In genomic region chr2:164142021-164142420, GRCm38 (mm10) we compare ENCODE assay signal across 9 mouse cellular contexts. TPM values are rescaled to one million over a fixed set of nuclear protein-coding genes. Genes with fewer than 3 reads are reported as not detected.
DNase-seq lines count a peak whose midpoint lies in the region; ATAC-seq lines count a peak whose summit lies in the region.
"Had no signal": no experiment of that assay in that cellular context is flagged by ENCODE, and none has a peak within 500 bp of the region (broad histone marks: within the 10 kb centered on the region; RNA-seq: fewer than 3 reads in every experiment).

No protein-coding gene starts in this region.

- H3K36me3 ChIP-seq in embryonic facial prominence, embryonic 14.5 days (ENCODE audit: control insufficient read depth, insufficient read depth, low read length), result no peaks in the 10 kb centered on the region
- H3K36me3 ChIP-seq in hindbrain, embryonic 15.5 days, result no peaks in the 10 kb centered on the region

- no peak overlapping the region for H3K4me3 ChIP-seq in embryonic facial prominence, embryonic 14.5 days (ENCODE audit: low read depth, low read length)
- H3K4me3 ChIP-seq in hindbrain, embryonic 15.5 days, result no peak overlapping the region

- 0 out of 2 replicates have a peak overlapping the region, but pooled peaks have one; percentile 8 for H3K9ac ChIP-seq in embryonic facial prominence, embryonic 14.5 days (ENCODE audit: low read depth, low read length)
- H3K9ac ChIP-seq in hindbrain, embryonic 15.5 days, result no peak overlapping the region

- 26% methylated on average over 10 of the region's 10 CpGs for WGBS in embryonic facial prominence, embryonic 14.5 days
- WGBS in hindbrain, embryonic 15.5 days, result 53% methylated on average over 10 of the region's 10 CpGs

- peaks cover 37% of the 10 kb centered on the region for H3K4me1 ChIP-seq in embryonic facial prominence, embryonic 14.5 days (ENCODE audit: control insufficient read depth, insufficient read depth, low read length)
- peaks cover 17% of the 10 kb centered on the region; the same call in 1 of the 2 replicates for H3K4me1 ChIP-seq in hindbrain, embryonic 15.5 days (replicated peaks)

- peak; percentile 39 for DNase-seq in layer of hippocampus, adult 11-12 months (ENCODE audit: low spot score)
- no peak for DNase-seq in layer of hippocampus, adult 9-10 months (ENCODE audit: low spot score)
- peak; percentile 79 for DNase-seq in embryonic facial prominence, embryonic 14.5 days (ENCODE audit: low spot score)
- peak; percentile 57 to 61 for DNase-seq in right cerebral cortex, adult 2 months (ENCODE audit: low spot score in 2 of 2)
- DNase-seq in urinary bladder, adult 2 months (ENCODE audit: low spot score), result no peak
- no peak for DNase-seq in thymus, postnatal 25 days
- DNase-seq in thymus, postnatal 14 days, result no peak

- no peaks in the 10 kb centered on the region for H3K27me3 ChIP-seq in embryonic facial prominence, embryonic 14.5 days (replicated peaks; ENCODE audit: control insufficient read depth, insufficient read depth, low read length)
- H3K27me3 ChIP-seq in hindbrain, embryonic 15.5 days, result no peaks in the 10 kb centered on the region
- H3K27me3 ChIP-seq: Patski had no signal

- H3K9me3 ChIP-seq in embryonic facial prominence, embryonic 14.5 days (ENCODE audit: control insufficient read depth, low read length), result no peaks in the 10 kb centered on the region
- H3K9me3 ChIP-seq in hindbrain, embryonic 15.5 days, result no peaks in the 10 kb centered on the region

- peak overlapping the region; percentile 28 for H3K4me2 ChIP-seq in embryonic facial prominence, embryonic 14.5 days (ENCODE audit: low read depth, low read length)
- H3K4me2 ChIP-seq in hindbrain, embryonic 15.5 days, result no peak overlapping the region

- ATAC-seq in embryonic facial prominence, embryonic 14.5 days (ENCODE audit: low read depth), result peak; percentile 45; the same call in 1 of the 2 replicates
- no peak for ATAC-seq in hindbrain, embryonic 15.5 days (ENCODE audit: low FRiP score, low read depth)
- ATAC-seq: Patski had no signal

- H3K27ac ChIP-seq in embryonic facial prominence, embryonic 14.5 days (replicated peaks; ENCODE audit: low read depth, low read length), result peak overlapping the region; percentile 84
- H3K27ac ChIP-seq in hindbrain, embryonic 15.5 days (replicated peaks), result peak overlapping the region; percentile 47

RNA-seq across cellular contexts. Expression of gene Kcns1, which starts 28.9 kb away (rescaled TPM):
- 0.85 and 1.2 TPM in 2 replicates for polyA plus RNA-seq in embryonic facial prominence, embryonic 14.5 days (2014; fragmentation: Nextera tagmentation; extraction: Ambion mirVana)
- polyA plus RNA-seq in hindbrain, embryonic 15.5 days (2015; fragmentation: Nextera tagmentation; extraction: Ambion mirVana), result 1.2 and 1.7 TPM in 2 replicates
- polyA plus RNA-seq in urinary bladder, adult 2 months (2012; rRNA removed), result 0.03 TPM in 1 of 2 replicates, not detected in the other
- polyA plus RNA-seq: Patski had no signal

RNA-seq across cellular contexts. Expression of gene Wfdc5, which starts 40.5 kb away (rescaled TPM):
- polyA plus RNA-seq in embryonic facial prominence, embryonic 14.5 days (2014; fragmentation: Nextera tagmentation; extraction: Ambion mirVana), result 0.48 and 0.96 TPM in 2 replicates
- polyA plus RNA-seq in hindbrain, embryonic 15.5 days (2015; fragmentation: Nextera tagmentation; extraction: Ambion mirVana), result not detected in 2 replicates
- polyA plus RNA-seq in urinary bladder, adult 2 months (2012; rRNA removed), result 0.03 TPM in 1 of 2 replicates, not detected in the other

RNA-seq across cellular contexts. Expression of gene Wfdc12, which starts 48.4 kb away (rescaled TPM):
- 0.28 TPM in 1 of 2 replicates, not detected in the other for polyA plus RNA-seq in embryonic facial prominence, embryonic 14.5 days (2014; fragmentation: Nextera tagmentation; extraction: Ambion mirVana)
- not detected in 2 replicates for polyA plus RNA-seq in hindbrain, embryonic 15.5 days (2015; fragmentation: Nextera tagmentation; extraction: Ambion mirVana)
- 0.10 and 0.11 TPM in 2 replicates for polyA plus RNA-seq in urinary bladder, adult 2 months (2012; rRNA removed)
- polyA plus RNA-seq: Patski had no signal

RNA-seq across cellular contexts. Expression of gene Wfdc15a, which starts 57.9 kb away (rescaled TPM):
- polyA plus RNA-seq in embryonic facial prominence, embryonic 14.5 days (2014; fragmentation: Nextera tagmentation; extraction: Ambion mirVana), result not detected in 2 replicates
- polyA plus RNA-seq in hindbrain, embryonic 15.5 days (2015; fragmentation: Nextera tagmentation; extraction: Ambion mirVana), result not detected in 2 replicates
- not detected in 2 replicates for polyA plus RNA-seq in urinary bladder, adult 2 months (2012; rRNA removed)
- polyA plus RNA-seq: Patski had no signal

Comparison
In these comparisons a context has a peak if more than half of its experiments do, and no peak if none do; other contexts are left out.
1. DNase-seq: peak in layer of hippocampus, adult 11-12 months (single experiment), embryonic facial prominence, embryonic 14.5 days (single experiment) and right cerebral cortex, adult 2 months (2 of 2); none in layer of hippocampus, adult 9-10 months (single experiment), urinary bladder, adult 2 months (single experiment), thymus, postnatal 25 days (single experiment) and thymus, postnatal 14 days (single experiment).